Mouse (Mus musculus) megakaryocyte, embryonic 14.5 days (primary cell): ENCODE measurements around the gene Artn.

Source experiments
- FLI1 ChIP-seq: IDR thresholded peaks from 2 replicates; pipeline ENCODE4 v1.6.1; 2012; ENCODE audit warnings: low read length, inconsistent platforms, mixed read lengths
- GATA1 ChIP-seq: IDR thresholded peaks from 3 replicates; pipeline ENCODE4 v1.6.1; 2012; ENCODE audit warnings: mixed read lengths, low read length, inconsistent platforms, borderline replicate concordance

- no peak for TF ChIP-seq GATA1
- TF ChIP-seq FLI1, result no peak
Measured at GRCm38 (mm10) chr4:117887133-117887532, 42.4 kb downstream of the Artn start, which contains the start of gene Atp6v0b.
